Mouse (Mus musculus): Measurements from ENCODE around the gene Map2k6. TPM values are rescaled to one million over a fixed set of nuclear protein-coding genes. Genes with fewer than 3 reads are reported as not detected.
A peak's percentile ranks its signal among the peaks of the same experiment; 100 is the strongest.

Gene Map2k6
- polyA plus RNA-seq, 1 experiment: 12.5 TPM

DNA sequence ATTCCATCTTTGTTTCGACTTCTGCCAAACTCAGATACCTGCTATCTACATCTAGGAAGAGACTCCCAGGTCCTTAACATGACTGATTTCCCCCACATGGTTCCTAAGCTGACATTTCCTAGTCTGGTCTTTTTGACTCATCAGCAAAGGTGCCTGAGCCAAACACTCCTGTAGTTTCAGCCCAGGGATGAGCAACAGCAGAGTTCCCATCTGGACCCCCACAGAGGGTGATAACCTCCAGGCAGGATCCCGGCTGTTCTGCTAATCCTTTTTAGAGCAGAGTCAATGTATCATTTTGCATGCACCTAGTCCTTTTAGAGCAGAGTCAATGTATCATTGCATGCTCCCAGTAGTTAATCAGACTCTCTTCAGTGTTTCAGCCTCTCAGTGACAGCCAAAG, 82.5 kb downstream of the Map2k6 start:
- H3K4me1 ChIP-seq (ENCODE audit: control insufficient read depth, insufficient read depth, low read length): peaks cover 16% of the 10 kb centered on the region
- H3K27ac ChIP-seq (ENCODE audit: insufficient read depth, low read length): no peak overlapping the region
- H3K4me3 ChIP-seq (replicated peaks; ENCODE audit: insufficient read depth, low read depth, low read length): no peak overlapping the region
- no peaks in the 10 kb centered on the region for H3K27me3 ChIP-seq (ENCODE audit: control insufficient read depth, insufficient read depth, low read length)
- TF ChIP-seq CTCF (IDR thresholded peaks at IDR 0.05; ENCODE audit: borderline replicate concordance, insufficient read depth, low read depth, low read length): no peak
- 48% methylated on average over 2 of the region's 2 CpGs for WGBS
- DNase-seq: peak; percentile 40 to 64

DNA sequence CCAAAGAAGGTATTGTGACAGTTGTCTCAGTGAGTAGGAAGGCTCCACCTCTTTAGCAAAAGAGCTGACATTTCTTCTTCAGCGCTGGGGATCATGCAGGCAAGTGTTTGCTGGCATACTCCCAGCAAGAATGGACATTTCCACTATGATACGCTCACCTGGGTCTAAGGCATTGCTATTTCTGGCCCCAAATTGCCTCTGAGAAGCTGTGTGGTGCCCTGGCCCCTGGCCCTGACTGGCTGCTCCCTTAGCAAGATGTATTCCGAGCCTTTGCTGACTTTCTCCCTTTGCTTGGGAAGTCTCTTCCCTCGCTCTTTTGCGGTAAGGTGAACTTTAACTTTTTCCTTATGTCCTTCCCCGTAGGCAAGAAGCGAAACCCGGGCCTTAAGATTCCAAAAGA, 83.3 kb downstream of the Map2k6 start:
- no peaks in the 10 kb centered on the region for H3K27me3 ChIP-seq (ENCODE audit: control insufficient read depth, insufficient read depth, low read length)
- H3K27ac ChIP-seq (ENCODE audit: insufficient read depth, low read length): no peak overlapping the region
- H3K4me3 ChIP-seq (replicated peaks; ENCODE audit: insufficient read depth, low read depth, low read length): no peak overlapping the region
- 84% methylated on average over 8 of the region's 8 CpGs for WGBS
- H3K4me1 ChIP-seq (ENCODE audit: control insufficient read depth, insufficient read depth, low read length): peaks cover 16% of the 10 kb centered on the region
- no peak for DNase-seq
- TF ChIP-seq POLR2A (IDR thresholded peaks at IDR 0.05; ENCODE audit: borderline replicate concordance, insufficient read depth, low read length): no peak
- TF ChIP-seq CTCF (IDR thresholded peaks at IDR 0.05; ENCODE audit: borderline replicate concordance, insufficient read depth, low read depth, low read length): no peak

DNA sequence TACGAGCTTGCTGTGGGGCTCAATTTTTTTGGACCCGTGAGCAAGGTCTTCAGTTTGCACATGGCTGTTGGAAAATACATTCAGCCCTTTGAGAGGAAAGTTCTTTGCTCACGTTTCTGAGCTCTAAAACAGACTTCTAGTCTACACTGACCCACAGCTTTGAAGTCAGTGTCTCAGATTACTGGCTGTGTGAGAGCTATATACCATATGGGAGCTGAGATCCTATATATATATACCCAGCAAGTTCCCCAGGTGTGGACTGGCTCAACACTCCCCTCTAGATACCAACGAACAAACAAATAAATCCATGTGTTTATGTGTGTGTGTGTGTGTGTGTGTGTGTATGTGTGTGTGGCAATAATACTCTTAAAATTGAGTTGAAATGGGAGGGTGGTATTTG, 83.7 kb downstream of the Map2k6 start:
- WGBS: 95% methylated on average over 4 of the region's 4 CpGs
- no peak for TF ChIP-seq CTCF (IDR thresholded peaks at IDR 0.05; ENCODE audit: borderline replicate concordance, insufficient read depth, low read depth, low read length)
- no peak for TF ChIP-seq POLR2A (IDR thresholded peaks at IDR 0.05; ENCODE audit: borderline replicate concordance, insufficient read depth, low read length)

DNA sequence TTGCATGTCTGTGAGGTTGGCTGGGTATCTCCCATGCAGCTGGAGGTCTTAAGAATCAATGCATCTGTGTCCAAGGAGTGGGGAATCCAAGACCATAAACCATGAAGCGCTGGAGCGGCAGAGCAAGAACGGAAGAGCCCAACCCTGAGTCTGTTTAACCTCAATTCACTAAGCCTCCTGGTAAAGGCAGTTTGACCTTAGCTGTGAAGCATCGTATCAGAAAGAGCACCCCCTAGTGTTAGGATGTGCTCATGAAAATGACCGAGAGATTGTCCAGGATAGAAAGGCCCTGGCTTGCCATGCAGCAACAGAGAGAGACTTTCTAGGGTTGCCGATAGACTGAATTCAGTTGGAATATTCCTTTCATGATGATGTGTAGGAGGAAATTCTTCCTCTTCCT, 84.2 kb downstream of the Map2k6 start:
- 71% methylated on average over 6 of the region's 6 CpGs for WGBS
- TF ChIP-seq POLR2A (IDR thresholded peaks at IDR 0.05; ENCODE audit: borderline replicate concordance, insufficient read depth, low read length): no peak
- TF ChIP-seq CTCF (IDR thresholded peaks at IDR 0.05; ENCODE audit: borderline replicate concordance, insufficient read depth, low read depth, low read length): peak; percentile 38; the same call in 1 of the 2 replicates
- Histone ChIP-seq H3K4me3 (replicated peaks; ENCODE audit: insufficient read depth, low read depth, low read length) (no peak overlapping the region), H3K27ac (ENCODE audit: insufficient read depth, low read length) (no peak overlapping the region), H3K27me3 (ENCODE audit: control insufficient read depth, insufficient read depth, low read length) (no peaks in the 10 kb centered on the region), H3K4me1 (ENCODE audit: control insufficient read depth, insufficient read depth, low read length) (peaks cover 11% of the 10 kb centered on the region)
- peak in 1 of 2 experiments; percentile 31 for DNase-seq

More for the DNA sequence above, 83.7 kb downstream of the Map2k6 start:
- Histone ChIP-seq H3K4me3 (replicated peaks; ENCODE audit: insufficient read depth, low read depth, low read length) (no peak overlapping the region), H3K27me3 (ENCODE audit: control insufficient read depth, insufficient read depth, low read length) (no peaks in the 10 kb centered on the region), H3K4me1 (ENCODE audit: control insufficient read depth, insufficient read depth, low read length) (peaks cover 15% of the 10 kb centered on the region), H3K27ac (ENCODE audit: insufficient read depth, low read length) (no peak overlapping the region)
- no peak for DNase-seq

DNA sequence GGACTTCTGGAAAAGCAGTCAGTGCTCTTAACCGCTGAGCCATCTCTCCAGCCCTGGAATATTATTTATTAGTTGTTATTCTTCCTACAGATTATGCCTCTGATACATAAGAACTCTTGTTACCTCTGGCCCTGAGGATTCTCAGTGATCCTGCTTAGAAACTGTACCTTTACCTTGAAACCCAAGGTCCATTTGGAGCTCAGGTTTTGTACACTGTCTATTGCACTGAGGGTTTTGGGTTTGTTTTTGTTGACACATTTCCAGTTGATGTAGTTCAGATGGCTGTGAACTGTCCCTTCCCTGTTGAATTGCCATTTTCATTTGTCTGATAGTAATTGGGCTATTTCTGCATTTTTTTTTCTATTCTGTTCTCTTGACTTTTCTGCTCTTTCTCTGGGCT, 85.5 kb downstream of the Map2k6 start:
- WGBS: 100% methylated on average over 1 of the region's 1 CpGs
- no peak overlapping the region for H3K4me3 ChIP-seq (replicated peaks; ENCODE audit: insufficient read depth, low read depth, low read length)
- H3K27ac ChIP-seq (ENCODE audit: insufficient read depth, low read length): no peak overlapping the region
- H3K4me1 ChIP-seq (ENCODE audit: control insufficient read depth, insufficient read depth, low read length): peaks cover 7% of the 10 kb centered on the region; the same call in 1 of the 2 replicates
- no peaks in the 10 kb centered on the region for H3K27me3 ChIP-seq (ENCODE audit: control insufficient read depth, insufficient read depth, low read length)
- TF ChIP-seq CTCF (IDR thresholded peaks at IDR 0.05; ENCODE audit: borderline replicate concordance, insufficient read depth, low read depth, low read length) (no peak), POLR2A (IDR thresholded peaks at IDR 0.05; ENCODE audit: borderline replicate concordance, insufficient read depth, low read length) (no peak)
- no peak for DNase-seq

DNA sequence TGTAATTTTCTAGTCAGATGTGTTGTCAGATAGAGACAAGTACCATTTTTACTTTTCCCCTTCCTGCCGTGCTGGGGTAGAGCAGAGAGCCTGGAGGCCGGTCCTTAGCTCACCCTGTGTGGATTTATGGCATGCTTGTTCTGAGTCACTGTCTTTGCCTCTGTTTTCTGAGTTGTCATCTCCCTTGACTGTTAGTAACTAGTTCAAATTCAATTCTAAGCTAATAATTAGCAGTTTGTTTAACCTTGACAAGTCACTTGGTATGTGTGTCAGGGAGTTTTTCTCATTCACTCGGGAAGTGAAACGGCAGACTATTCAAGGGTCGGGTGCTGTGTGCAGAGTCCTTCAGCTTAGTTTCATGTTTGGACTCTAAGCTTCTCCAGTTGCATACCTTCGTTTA, 86.2 kb downstream of the Map2k6 start:
- WGBS: 90% methylated on average over 6 of the region's 6 CpGs
- no peaks in the 10 kb centered on the region for H3K27me3 ChIP-seq (ENCODE audit: control insufficient read depth, insufficient read depth, low read length)
- no peak for DNase-seq
- H3K27ac ChIP-seq (ENCODE audit: insufficient read depth, low read length): no peak overlapping the region
- peaks cover 7% of the 10 kb centered on the region; the same call in 1 of the 2 replicates for H3K4me1 ChIP-seq (ENCODE audit: control insufficient read depth, insufficient read depth, low read length)
- TF ChIP-seq CTCF (IDR thresholded peaks at IDR 0.05; ENCODE audit: borderline replicate concordance, insufficient read depth, low read depth, low read length) (no peak), POLR2A (IDR thresholded peaks at IDR 0.05; ENCODE audit: borderline replicate concordance, insufficient read depth, low read length) (no peak)
- H3K4me3 ChIP-seq (replicated peaks; ENCODE audit: insufficient read depth, low read depth, low read length): no peak overlapping the region

DNA sequence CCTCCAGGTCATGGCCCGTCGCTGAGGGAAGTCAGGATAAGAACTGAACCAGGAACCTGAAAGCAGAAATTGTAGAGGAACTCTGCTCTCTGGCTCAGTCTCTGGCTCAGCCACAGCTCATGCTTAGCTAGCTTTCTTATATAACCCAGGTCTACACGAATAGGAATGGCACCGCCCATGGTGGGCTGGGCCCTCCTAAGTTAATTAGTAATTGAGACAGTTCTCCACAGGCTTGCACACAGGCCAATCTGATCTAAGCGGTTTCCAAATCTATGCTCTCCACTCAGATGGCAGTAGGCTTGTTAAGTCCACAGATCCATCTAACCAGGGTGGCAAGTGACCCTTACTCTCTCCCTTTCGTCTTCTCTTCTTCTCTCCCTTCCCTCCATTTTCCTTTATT, 88.9 kb downstream of the Map2k6 start:
- Histone ChIP-seq H3K4me3 (replicated peaks; ENCODE audit: insufficient read depth, low read depth, low read length) (no peak overlapping the region), H3K4me1 (ENCODE audit: control insufficient read depth, insufficient read depth, low read length) (no peaks in the 10 kb centered on the region), H3K27me3 (ENCODE audit: control insufficient read depth, insufficient read depth, low read length) (no peaks in the 10 kb centered on the region), H3K27ac (ENCODE audit: insufficient read depth, low read length) (no peak overlapping the region)
- DNase-seq: no peak
- 99% methylated on average over 6 of the region's 6 CpGs for WGBS
- no peak for TF ChIP-seq CTCF (IDR thresholded peaks at IDR 0.05; ENCODE audit: borderline replicate concordance, insufficient read depth, low read depth, low read length)
- no peak for TF ChIP-seq POLR2A (IDR thresholded peaks at IDR 0.05; ENCODE audit: borderline replicate concordance, insufficient read depth, low read length)

DNA sequence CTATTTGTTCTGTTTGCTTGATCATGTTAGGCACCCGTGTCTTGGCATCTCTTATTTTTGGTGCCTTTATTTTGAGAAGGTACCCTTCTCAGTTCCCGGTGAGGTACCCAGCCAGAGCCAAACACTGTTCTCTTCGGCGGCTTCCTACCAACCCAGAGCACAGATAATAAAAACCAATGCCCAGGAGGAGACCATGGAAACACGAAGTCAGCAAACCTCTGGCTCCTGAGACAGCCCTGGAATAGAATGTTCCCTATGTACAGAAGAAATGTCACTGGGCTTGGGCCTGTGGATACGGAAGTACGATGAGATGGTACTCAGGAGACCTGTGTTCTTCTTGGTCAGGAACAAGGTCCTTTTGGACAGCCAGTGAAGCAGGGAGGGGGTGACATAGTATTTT, 89.4 kb downstream of the Map2k6 start:
- WGBS: 92% methylated on average over 7 of the region's 7 CpGs
- no peak for DNase-seq

More for the DNA sequence above, 89.4 kb downstream of the Map2k6 start:
- Histone ChIP-seq H3K27me3 (ENCODE audit: control insufficient read depth, insufficient read depth, low read length) (no peaks in the 10 kb centered on the region), H3K4me1 (ENCODE audit: control insufficient read depth, insufficient read depth, low read length) (no peaks in the 10 kb centered on the region), H3K27ac (ENCODE audit: insufficient read depth, low read length) (no peak overlapping the region), H3K4me3 (replicated peaks; ENCODE audit: insufficient read depth, low read depth, low read length) (no peak overlapping the region)
- TF ChIP-seq POLR2A (IDR thresholded peaks at IDR 0.05; ENCODE audit: borderline replicate concordance, insufficient read depth, low read length) (no peak), CTCF (IDR thresholded peaks at IDR 0.05; ENCODE audit: borderline replicate concordance, insufficient read depth, low read depth, low read length) (no peak)

Measured in cerebellum, adult 2 months (tissue).